Mouse (Mus musculus): ENCODE data around the gene Erich2. TPM values are rescaled to one million over a fixed set of nuclear protein-coding genes. Genes with fewer than 3 reads are reported as not detected.
"Not testable (repeated sequence)": the region's sequence is repeated elsewhere in the genome, so short reads cannot be mapped to it uniquely, and the experiment has no call there.

Erich2 gene
- 0.89 and 1.7 TPM in 2 replicates for polyA plus RNA-seq (2015; fragmentation: Nextera tagmentation; extraction: Ambion mirVana)

DNA sequence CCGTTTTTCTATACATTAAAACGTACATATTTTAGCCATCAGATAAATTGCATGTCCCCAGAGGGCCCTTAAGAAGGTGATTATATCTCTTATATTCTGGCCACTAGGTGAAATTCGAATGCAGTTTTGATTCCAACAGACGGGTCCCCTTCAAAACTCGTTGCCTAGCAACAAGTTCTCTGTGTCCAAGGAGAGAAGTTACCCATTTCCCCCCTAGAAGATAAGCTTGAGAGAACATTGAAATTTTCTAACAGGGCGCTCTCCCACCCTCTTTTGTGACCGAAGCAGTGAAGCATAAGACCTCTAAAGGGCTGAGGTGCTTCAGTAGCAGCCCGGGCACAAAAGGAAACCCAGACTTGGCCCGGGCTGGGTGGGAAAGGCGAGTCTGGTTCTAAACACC is at the start of gene Erich2:
Erich2 (plus strand) TSS at position 324 of the 400 bp plus-strand sequence.
- peak within 1 kb of the TSS; percentile 80 for H3K4me2 ChIP-seq (replicated peaks)
- H3K27ac ChIP-seq: no peak within 1 kb of the TSS
- no peaks in the 10 kb centered on the region for H3K9me3 ChIP-seq
- 0 out of 2 replicates have a peak, but pooled peaks have one; percentile 13 for ATAC-seq (ENCODE audit: low FRiP score, low read depth)
- H3K9ac ChIP-seq: peak within 1 kb of the TSS; percentile 62
- WGBS: 19% methylated on average over 10 of the region's 10 CpGs
- no peaks in the 10 kb centered on the region for H3K36me3 ChIP-seq
- H3K4me1 ChIP-seq: peaks cover 5% of the 10 kb centered on the region; the same call in 1 of the 2 replicates
- H3K4me3 ChIP-seq: peak within 1 kb of the TSS; percentile 57
- H3K27me3 ChIP-seq: peaks cover 10% of the 10 kb centered on the region

DNA sequence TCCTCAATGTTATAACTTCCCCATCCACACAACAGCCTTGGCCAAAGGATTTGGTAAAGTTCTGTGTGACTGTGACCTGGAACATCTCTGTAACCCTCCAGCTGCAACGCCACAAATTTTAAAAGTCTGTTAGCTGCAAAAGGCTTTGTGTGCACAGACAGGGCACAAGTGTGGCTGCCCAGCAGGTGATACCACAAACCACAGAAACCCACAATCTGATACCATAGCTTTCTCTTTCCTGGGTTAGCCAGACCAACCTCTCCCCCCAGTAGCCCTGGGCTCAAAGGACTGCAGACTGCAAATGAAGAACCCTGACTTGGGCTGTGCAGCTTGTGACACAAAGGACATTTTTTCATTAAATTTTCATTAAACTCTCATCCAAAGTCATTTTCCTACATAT is 45.0 kb upstream of the Erich2 start:
- Histone ChIP-seq H3K36me3 (no peaks in the 10 kb centered on the region), H3K27ac (no peak overlapping the region), H3K9ac (no peak overlapping the region), H3K9me3 (no peaks in the 10 kb centered on the region), H3K27me3 (peaks cover 24% of the 10 kb centered on the region), H3K4me1 (no peaks in the 10 kb centered on the region), H3K4me2 (replicated peaks) (no peak overlapping the region), H3K4me3 (no peak overlapping the region)
- ATAC-seq (ENCODE audit: low FRiP score, low read depth): no peak
- WGBS: 72% methylated on average over 1 of the region's 1 CpGs

DNA sequence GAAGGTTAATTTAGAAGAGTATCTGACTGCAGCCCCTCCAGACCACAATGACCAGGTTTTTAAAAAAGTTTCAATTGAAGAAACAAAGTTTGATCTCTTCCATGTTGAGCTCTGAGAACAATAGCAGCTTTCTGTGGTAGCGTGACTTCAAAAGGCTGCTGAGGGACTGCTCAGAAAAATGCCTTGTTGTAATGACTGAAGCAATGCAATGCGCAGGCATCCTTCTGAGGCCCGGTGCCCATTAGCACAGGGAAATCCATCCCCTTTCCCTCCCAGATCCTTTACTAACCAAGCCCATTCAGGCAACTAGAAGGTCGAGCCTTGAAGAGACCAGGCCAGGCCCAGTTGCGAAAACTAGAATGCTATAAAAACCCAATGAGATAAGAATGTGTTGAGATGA is 37.5 kb upstream of the Erich2 start:
- Histone ChIP-seq H3K9me3 (no peaks in the 10 kb centered on the region), H3K4me2 (replicated peaks) (no peak overlapping the region), H3K27me3 (peaks cover 81% of the 10 kb centered on the region), H3K27ac (no peak overlapping the region), H3K4me3 (no peak overlapping the region), H3K36me3 (no peaks in the 10 kb centered on the region), H3K9ac (no peak overlapping the region), H3K4me1 (peaks cover 41% of the 10 kb centered on the region)
- WGBS: 13% methylated on average over 5 of the region's 5 CpGs
- no peak for ATAC-seq (ENCODE audit: low FRiP score, low read depth)

DNA sequence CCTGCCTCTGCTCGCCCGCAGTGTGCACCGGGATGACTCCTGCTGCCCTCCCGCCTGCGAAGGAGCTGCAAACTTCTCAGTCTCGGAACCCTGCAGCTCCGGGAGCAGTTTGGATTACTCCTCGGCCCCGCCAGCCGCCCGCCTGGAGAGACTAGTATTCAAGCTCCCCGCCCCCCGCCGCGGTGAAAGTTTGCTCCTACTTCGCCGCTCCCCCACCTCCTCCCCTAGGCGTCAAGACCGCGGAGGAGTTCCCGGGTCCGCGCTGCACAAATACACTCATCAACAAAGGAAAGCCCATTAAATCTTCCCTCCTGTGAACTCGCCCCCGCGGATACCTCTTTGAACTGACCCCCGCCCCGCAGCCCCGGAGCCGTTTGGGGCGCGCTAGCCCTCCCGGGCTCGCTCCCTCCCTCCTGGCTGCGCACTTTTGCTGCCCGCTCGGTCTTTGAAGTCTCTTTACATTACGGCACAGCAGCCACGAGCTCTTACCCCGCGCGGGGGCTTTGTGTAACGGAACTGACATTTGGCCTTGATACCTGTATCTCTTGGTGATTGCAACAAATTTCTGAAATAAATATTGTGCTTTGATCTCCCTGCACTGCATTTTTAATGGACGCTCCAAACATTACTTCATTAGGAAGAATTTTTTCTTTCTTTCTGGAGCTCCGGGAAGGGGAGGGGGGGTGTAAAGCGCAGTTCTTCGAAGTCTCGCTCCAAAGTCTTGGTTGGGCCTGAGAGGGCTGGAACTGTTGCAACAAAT is 36.6 kb upstream of the Erich2 start:
- H3K4me1 ChIP-seq: peaks cover 50% of the 10 kb centered on the region
- H3K27me3 ChIP-seq: peaks cover 85% of the 10 kb centered on the region
- H3K4me2 ChIP-seq (replicated peaks): peak overlapping the region; percentile 82
- H3K36me3 ChIP-seq: no peaks in the 10 kb centered on the region
- ATAC-seq (ENCODE audit: low FRiP score, low read depth): no peak; the same call in 1 of the 2 replicates
- WGBS: under 1% methylated on average over 48 of the region's 48 CpGs
- H3K9ac ChIP-seq: peak overlapping the region; percentile 35; the same call in 1 of the 2 replicates
- H3K9me3 ChIP-seq: no peaks in the 10 kb centered on the region
- no peak overlapping the region for H3K27ac ChIP-seq
- H3K4me3 ChIP-seq: peak overlapping the region; percentile 44

DNA sequence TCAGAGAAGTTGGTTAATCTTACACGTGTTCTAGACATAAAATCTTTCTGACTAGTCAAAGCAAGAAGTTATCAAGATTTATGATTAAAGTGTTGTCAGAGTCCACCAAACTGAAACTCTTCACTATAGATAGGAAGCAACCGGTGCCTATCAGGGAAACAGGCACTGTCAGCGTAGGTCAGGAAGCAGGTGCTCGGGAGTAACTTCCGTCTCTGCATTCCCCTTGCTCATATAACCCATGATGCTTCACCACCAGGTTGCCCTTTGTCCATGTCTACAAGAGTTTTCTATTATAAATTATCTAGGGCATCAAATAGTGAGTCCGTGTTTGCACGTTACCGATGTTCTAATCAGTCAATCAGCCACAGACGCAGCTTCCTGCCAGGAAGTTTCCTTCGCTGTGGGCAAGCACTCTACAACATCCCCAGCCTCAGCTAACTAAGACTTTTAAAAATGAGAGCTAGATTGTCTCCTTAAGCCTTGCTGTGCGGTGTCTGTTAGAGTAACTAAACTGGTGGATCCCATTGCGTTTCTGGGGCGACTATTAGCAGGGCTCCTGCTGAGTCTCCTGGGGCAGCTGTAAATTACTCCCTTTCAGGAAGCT is 10.8 kb upstream of the Erich2 start:
- Histone ChIP-seq H3K9me3 (no peaks in the 10 kb centered on the region), H3K27me3 (peaks cover 19% of the 10 kb centered on the region; the same call in 1 of the 2 replicates), H3K36me3 (no peaks in the 10 kb centered on the region), H3K4me1 (no peaks in the 10 kb centered on the region), H3K27ac (no peak overlapping the region), H3K9ac (no peak overlapping the region), H3K4me2 (replicated peaks) (no peak overlapping the region), H3K4me3 (no peak overlapping the region)
- 29% methylated on average over 13 of the region's 13 CpGs for WGBS
- ATAC-seq (ENCODE audit: low FRiP score, low read depth): no peak

DNA sequence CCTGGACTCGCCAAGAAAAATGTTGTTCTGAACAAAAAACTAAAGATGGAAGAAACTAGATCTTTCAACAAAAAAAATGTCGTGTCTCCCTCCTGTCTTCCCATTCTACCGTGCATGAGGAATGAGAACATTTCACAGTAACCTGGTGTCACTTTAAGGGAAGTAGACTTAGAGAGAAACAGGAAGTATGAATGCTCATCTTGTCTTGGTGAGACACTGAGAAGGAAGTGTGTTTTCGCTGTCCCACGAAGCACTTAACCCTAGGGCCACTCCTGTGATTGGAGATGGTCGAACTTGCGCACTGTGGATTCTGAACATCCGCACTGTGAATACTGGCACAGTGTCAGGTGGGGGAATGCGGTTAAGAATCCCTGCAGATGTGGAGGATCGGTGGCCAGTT is 5.2 kb upstream of the Erich2 start:
- Histone ChIP-seq H3K9me3 (no peaks in the 10 kb centered on the region), H3K9ac (no peak overlapping the region), H3K27ac (no peak overlapping the region), H3K27me3 (peaks cover 10% of the 10 kb centered on the region), H3K36me3 (no peaks in the 10 kb centered on the region), H3K4me3 (no peak overlapping the region), H3K4me2 (replicated peaks) (no peak overlapping the region), H3K4me1 (0 out of 2 replicates have a peak, but pooled peaks cover 1% of the 10 kb centered on the region)
- ATAC-seq (ENCODE audit: low FRiP score, low read depth): no peak
- 83% methylated on average over 10 of the region's 10 CpGs for WGBS

DNA sequence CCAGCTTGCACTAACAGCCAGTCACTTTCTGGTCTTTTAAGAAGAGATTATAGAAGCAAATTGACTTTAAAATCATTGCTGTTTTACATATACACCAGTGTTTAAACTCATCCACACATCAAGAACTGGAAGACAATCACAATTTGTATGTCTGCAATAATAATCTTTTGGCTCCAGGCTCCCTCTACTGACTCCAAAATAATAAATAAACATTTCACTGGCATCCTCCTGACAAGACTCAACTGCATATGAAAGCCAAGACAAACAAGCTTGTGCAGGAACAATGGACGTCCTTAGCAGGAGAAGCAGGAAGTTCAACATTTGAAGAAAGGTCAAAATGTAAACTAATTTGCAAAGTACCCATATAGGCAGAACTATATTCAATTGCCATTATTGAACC is 3.4 kb upstream of the Erich2 start:
- H3K36me3 ChIP-seq: no peaks in the 10 kb centered on the region
- no peak overlapping the region for H3K4me2 ChIP-seq (replicated peaks)
- H3K27me3 ChIP-seq: peaks cover 7% of the 10 kb centered on the region
- H3K4me1 ChIP-seq: peaks cover 5% of the 10 kb centered on the region; the same call in 1 of the 2 replicates
- no peak overlapping the region for H3K9ac ChIP-seq
- no peak for ATAC-seq (ENCODE audit: low FRiP score, low read depth)
- H3K27ac ChIP-seq: no peak overlapping the region
- no peak overlapping the region for H3K4me3 ChIP-seq
- no peaks in the 10 kb centered on the region for H3K9me3 ChIP-seq
- 41% methylated on average over 1 of the region's 1 CpGs for WGBS

DNA sequence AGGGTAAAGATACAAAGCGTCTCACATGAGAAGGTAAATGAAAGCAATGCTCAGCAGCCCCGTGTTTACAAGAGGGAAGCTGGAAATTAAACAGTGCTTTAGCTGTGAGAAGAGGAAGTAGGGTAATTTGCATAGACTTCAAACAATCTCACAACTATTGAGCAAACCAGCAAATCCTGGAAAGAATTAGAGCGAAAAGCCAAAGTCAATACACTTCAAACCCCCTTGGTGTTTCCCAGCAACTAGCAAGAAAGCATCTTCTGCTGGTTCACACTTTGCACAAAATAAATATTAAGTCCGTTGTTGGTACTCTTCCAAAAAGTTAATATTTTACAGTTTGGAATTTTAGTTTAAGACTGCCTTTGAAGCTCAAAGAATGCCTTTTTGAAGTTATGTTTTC is 2.7 kb upstream of the Erich2 start:
- H3K4me1 ChIP-seq: peaks cover 5% of the 10 kb centered on the region; the same call in 1 of the 2 replicates
- H3K36me3 ChIP-seq: no peaks in the 10 kb centered on the region
- WGBS: 25% methylated on average over 4 of the region's 4 CpGs
- no peak overlapping the region for H3K4me3 ChIP-seq
- no peak overlapping the region for H3K27ac ChIP-seq
- no peak for ATAC-seq (ENCODE audit: low FRiP score, low read depth)
- H3K27me3 ChIP-seq: peaks cover 10% of the 10 kb centered on the region
- no peak overlapping the region for H3K4me2 ChIP-seq (replicated peaks)
- H3K9me3 ChIP-seq: no peaks in the 10 kb centered on the region
- no peak overlapping the region for H3K9ac ChIP-seq

DNA sequence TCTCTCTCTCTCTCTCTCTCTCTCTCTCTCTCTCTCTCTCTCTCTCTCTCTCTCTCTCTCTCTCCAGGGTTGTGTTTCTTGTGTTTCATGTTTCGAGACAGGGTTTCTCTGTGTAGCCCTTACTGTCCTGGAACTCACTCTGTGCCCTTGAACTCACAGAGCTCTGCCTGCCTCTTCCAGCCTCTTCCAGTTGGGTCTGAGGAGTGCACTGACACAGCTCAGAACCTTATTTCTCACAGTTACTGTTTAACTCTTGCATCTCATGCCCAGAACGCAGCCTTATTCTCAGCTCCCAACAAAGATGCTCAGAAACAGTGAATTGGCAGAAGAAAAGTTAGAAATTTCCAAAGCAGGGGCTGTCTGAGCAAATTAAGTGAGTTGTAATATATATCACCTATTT is 2.2 kb upstream of the Erich2 start:
- no peak overlapping the region for H3K9ac ChIP-seq
- no peak overlapping the region for H3K4me3 ChIP-seq
- no peak for ATAC-seq (ENCODE audit: low FRiP score, low read depth)
- no peak overlapping the region for H3K4me2 ChIP-seq (replicated peaks)
- H3K36me3 ChIP-seq: no peaks in the 10 kb centered on the region
- H3K27ac ChIP-seq: no peak overlapping the region
- 61% methylated on average over 2 of the region's 2 CpGs for WGBS
- no peaks in the 10 kb centered on the region for H3K9me3 ChIP-seq
- peaks cover 10% of the 10 kb centered on the region for H3K27me3 ChIP-seq
- peaks cover 5% of the 10 kb centered on the region; the same call in 1 of the 2 replicates for H3K4me1 ChIP-seq

DNA sequence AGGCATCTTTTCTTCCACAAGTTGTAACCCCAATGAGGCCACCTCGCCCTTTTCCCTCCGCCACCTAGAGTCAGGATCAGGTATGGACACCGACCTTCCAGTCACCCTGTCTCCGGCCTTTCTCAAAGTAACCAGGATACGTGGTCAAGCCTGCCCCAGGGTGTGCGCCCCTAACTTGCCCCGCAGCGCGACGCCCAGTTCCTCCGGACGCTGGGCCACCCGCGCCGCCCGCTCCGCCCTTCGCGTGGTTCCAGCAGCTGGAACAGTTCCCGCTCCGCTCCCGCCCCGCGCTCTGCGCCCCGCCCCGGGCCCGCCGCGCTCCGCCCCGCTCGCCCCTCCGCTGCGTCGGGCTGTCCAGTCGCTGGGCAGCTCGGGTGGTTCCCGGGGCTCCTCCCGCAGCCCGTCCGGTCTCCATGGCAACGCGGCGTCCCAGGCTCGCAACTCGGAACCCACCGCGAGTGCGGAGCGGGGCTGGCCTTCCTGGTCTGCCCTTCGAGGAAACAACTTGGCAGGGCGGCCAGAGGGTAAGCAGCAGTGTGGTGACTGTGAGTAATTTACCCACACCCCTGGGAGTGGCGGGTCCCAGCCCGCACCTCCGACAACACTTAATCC is 508 bp downstream of the Erich2 start:
- Histone ChIP-seq H3K4me1 (peaks cover 5% of the 10 kb centered on the region; the same call in 1 of the 2 replicates), H3K4me2 (replicated peaks) (peak overlapping the region; percentile 80), H3K36me3 (no peaks in the 10 kb centered on the region), H3K27ac (no peak overlapping the region), H3K9ac (peak overlapping the region; percentile 62), H3K4me3 (peak overlapping the region; percentile 57), H3K9me3 (no peaks in the 10 kb centered on the region), H3K27me3 (peaks cover 10% of the 10 kb centered on the region)
- WGBS: under 1% methylated on average over 55 of the region's 56 CpGs
- peak; percentile 97 for ATAC-seq (ENCODE audit: low FRiP score, low read depth)

DNA sequence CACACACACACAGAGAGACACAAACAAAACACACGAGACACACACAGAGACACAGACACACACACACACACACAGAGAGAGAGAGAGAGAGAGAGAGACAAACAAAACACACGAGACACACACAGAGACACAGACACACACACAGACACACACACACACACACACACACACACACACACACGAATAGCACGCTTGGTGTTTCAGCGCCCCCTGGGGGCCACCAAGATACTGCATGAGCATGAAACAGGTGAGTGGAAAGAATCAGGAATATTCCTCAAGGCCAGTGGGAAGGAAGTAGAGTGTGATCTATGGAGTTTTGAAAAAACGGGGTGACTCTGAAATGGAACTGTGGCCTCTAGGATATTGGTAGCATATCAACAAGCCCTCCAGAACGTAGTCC is 29.7 kb downstream of the Erich2 start:
- not testable (repeated sequence) for H3K27ac ChIP-seq; H3K4me1 ChIP-seq; H3K9me3 ChIP-seq; H3K4me3 ChIP-seq; ATAC-seq (ENCODE audit: low FRiP score, low read depth); H3K27me3 ChIP-seq; H3K4me2 ChIP-seq (replicated peaks); H3K9ac ChIP-seq; H3K36me3 ChIP-seq
- WGBS: 41% methylated on average over 7 of the region's 7 CpGs

DNA sequence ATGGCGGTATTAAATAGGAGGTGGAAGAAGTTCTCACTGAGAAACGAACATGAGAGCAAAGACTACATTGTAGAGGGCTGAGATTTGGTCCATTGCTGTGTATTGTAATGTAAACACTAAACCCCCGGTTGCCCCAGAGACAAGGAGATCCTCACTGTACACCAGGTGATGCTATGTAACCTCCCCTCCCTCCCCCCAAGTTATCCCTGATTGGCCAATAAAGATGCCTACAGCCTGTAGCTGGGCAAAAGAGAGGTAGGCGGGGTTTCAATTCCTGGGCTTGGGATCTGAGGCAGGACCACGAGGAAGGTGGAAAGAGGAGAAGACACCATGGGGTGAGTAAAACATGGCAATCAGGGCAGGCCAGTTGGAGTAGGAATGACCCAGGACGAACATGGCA is 42.1 kb downstream of the Erich2 start:
- no peak overlapping the region for H3K27ac ChIP-seq
- no peak for ATAC-seq (ENCODE audit: low FRiP score, low read depth)
- WGBS: 70% methylated on average over 6 of the region's 6 CpGs
- no peak overlapping the region for H3K4me2 ChIP-seq (replicated peaks)
- no peaks in the 10 kb centered on the region for H3K9me3 ChIP-seq
- no peak overlapping the region for H3K9ac ChIP-seq
- no peaks in the 10 kb centered on the region for H3K36me3 ChIP-seq
- H3K4me1 ChIP-seq: no peaks in the 10 kb centered on the region
- H3K4me3 ChIP-seq: no peak overlapping the region
- no peaks in the 10 kb centered on the region for H3K27me3 ChIP-seq
